Mouse (Mus musculus) heart, postnatal 0 days (tissue): ENCODE data around the gene Fzd5.

Experiments used
- CTCF ChIP-seq: IDR thresholded peaks from 2 replicates; pipeline ENCODE4 v1.5.1; 2016; ENCODE audit warnings: antibody characterized with exemption, control low read depth, low read depth
- EP300 ChIP-seq: IDR thresholded peaks from 2 replicates; pipeline ENCODE4 v1.6.1; 2016; ENCODE audit warnings: antibody characterized with exemption, low read depth

DNA sequence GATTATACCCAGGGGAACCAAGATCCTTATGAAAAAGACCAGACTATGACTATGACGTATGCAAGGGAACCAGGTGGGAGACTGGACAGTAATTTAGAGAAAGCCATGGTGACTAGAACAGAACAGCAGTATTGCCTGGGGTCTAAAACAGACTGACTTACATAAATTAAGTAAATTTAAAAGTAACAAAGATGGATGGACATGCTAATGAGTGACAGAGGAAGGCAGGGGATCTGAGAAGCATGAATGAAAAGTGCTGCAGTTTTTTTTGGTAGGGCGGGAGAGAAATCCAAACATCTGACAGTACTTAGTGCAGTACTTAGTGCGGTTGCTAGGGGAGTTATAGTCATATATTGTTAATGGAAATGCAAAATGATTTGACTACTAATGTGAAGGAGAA lies 42.4 kb downstream of the Fzd5 start:
- TF ChIP-seq CTCF = no peak
- TF ChIP-seq EP300 = no peak
